In the genomic region with DNA sequence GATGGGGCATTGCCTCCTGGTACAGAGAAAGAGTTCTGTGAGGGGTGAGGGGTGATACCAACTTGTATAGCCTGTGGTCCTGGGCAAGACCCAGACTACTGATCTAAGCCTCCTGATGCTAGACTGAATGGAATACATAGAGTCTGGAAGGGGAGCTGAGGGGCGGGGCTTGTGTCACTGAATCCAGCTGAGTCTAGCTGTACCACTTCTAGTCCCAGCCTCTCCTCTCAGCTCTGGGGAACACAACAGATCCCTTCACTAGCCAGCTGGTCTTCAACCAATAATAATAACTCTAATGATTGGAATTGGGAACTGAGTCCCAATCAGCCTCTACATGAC, we compare ENCODE assay signal across 9 mouse cellular contexts. TPM values are rescaled to one million over a fixed set of nuclear protein-coding genes. Genes with fewer than 3 reads are reported as not detected.
A peak's percentile ranks its signal among the peaks of the same experiment; 100 is the strongest.
DNase-seq lines count a peak whose midpoint lies in the region; ATAC-seq and TF ChIP-seq lines count a peak whose summit lies in the region.
"Had no signal": no experiment of that assay in that cellular context is flagged by ENCODE, and none has a peak within 500 bp of the region (broad histone marks: within the 10 kb centered on the region; RNA-seq: fewer than 3 reads in every experiment).

No protein-coding gene starts in this region.

- no peak overlapping the region for H3K4me2 ChIP-seq in lung, postnatal 0 days (replicated peaks; ENCODE audit: low read depth, low read length)
- no peak overlapping the region for H3K4me2 ChIP-seq in liver, embryonic 14.5 days (ENCODE audit: low read depth)

- H3K27me3 ChIP-seq in cerebellum, adult 2 months (ENCODE audit: control insufficient read depth, insufficient read depth, low read length), result no peaks in the 10 kb centered on the region
- H3K27me3 ChIP-seq in lung, postnatal 0 days (replicated peaks; ENCODE audit: insufficient read depth, low read length), result peaks cover 22% of the 10 kb centered on the region; the same call in 1 of the 2 replicates
- H3K27me3 ChIP-seq in liver, embryonic 14.5 days (ENCODE audit: control insufficient read depth, insufficient read depth, low read length), result peaks cover 23% of the 10 kb centered on the region

- peak; percentile 24 for ATAC-seq in lung, postnatal 0 days
- ATAC-seq in liver, embryonic 14.5 days (ENCODE audit: insufficient read depth), result 0 out of 2 replicates have a peak, but pooled peaks have one; percentile 5

- TF ChIP-seq CTCF in cerebellum, adult 2 months (IDR thresholded peaks at IDR 0.05; ENCODE audit: borderline replicate concordance, insufficient read depth, low read depth, low read length), result no peak
- TF ChIP-seq CTCF in lung, postnatal 0 days (IDR thresholded peaks at IDR 0.05), result no peak
- TF ChIP-seq CTCF in liver, embryonic 14.5 days (IDR thresholded peaks at IDR 0.05; ENCODE audit: low read depth), result no peak

- peaks cover 20% of the 10 kb centered on the region for H3K4me1 ChIP-seq in cerebellum, adult 2 months (ENCODE audit: control insufficient read depth, insufficient read depth, low read length)
- H3K4me1 ChIP-seq in lung, postnatal 0 days (ENCODE audit: insufficient read depth, low read depth, low read length), result peaks cover 8% of the 10 kb centered on the region; the same call in 1 of the 2 replicates
- no peaks in the 10 kb centered on the region for H3K4me1 ChIP-seq in liver, embryonic 14.5 days (replicated peaks; ENCODE audit: control insufficient read depth in 2 of 2, insufficient read depth in 2 of 2, low read length in 1 of 2)

- no peak overlapping the region for H3K27ac ChIP-seq in cerebellum, adult 2 months (ENCODE audit: insufficient read depth, low read length)
- H3K27ac ChIP-seq in lung, postnatal 0 days (ENCODE audit: low read length), result no peak overlapping the region
- no peak overlapping the region for H3K27ac ChIP-seq in liver, embryonic 14.5 days

- H3K36me3 ChIP-seq in lung, postnatal 0 days (ENCODE audit: insufficient read depth, low read length), result no peaks in the 10 kb centered on the region
- no peaks in the 10 kb centered on the region for H3K36me3 ChIP-seq in liver, embryonic 14.5 days (replicated peaks; ENCODE audit: control insufficient read depth, insufficient read depth, low read depth)

- no peak for TF ChIP-seq EP300 in lung, postnatal 0 days (IDR thresholded peaks at IDR 0.05)
- TF ChIP-seq EP300 in liver, embryonic 14.5 days (IDR thresholded peaks at IDR 0.05; ENCODE audit: low read depth), result no peak

- WGBS in cerebellum, adult 2 months, result 96% methylated on average over 1 of the region's 1 CpGs
- 93% methylated on average over 1 of the region's 1 CpGs for WGBS in lung, postnatal 0 days
- 33% methylated on average over 1 of the region's 1 CpGs for WGBS in liver, embryonic 14.5 days (ENCODE audit: insufficient replicate concordance)

- TF ChIP-seq POLR2A in cerebellum, adult 2 months (IDR thresholded peaks at IDR 0.05; ENCODE audit: borderline replicate concordance, insufficient read depth, low read length), result no peak

- no peak for DNase-seq in cerebellum, adult 2 months
- DNase-seq in cerebellum, adult 8-10 months, result no peak
- no peak for DNase-seq in lung, postnatal 0 days (ENCODE audit: low spot score)
- DNase-seq in lung, postnatal 4 days, result no peak
- DNase-seq in liver, embryonic 14.5 days (ENCODE audit: low read depth in 3 of 3, low spot score in 3 of 3), result no peak
- no peak for DNase-seq in T-cell, adult 2 months (ENCODE audit: low spot score)
- no peak for DNase-seq in ovary, postnatal 36 days (ENCODE audit: low spot score)
- DNase-seq in ovary, adult 18-20 months (ENCODE audit: low spot score), result no peak

- no peak overlapping the region for H3K9ac ChIP-seq in lung, postnatal 0 days (replicated peaks; ENCODE audit: low read depth)
- no peak overlapping the region for H3K9ac ChIP-seq in liver, embryonic 14.5 days (replicated peaks)

- H3K4me3 ChIP-seq in cerebellum, adult 2 months (replicated peaks; ENCODE audit: insufficient read depth, low read depth, low read length), result peak overlapping the region; percentile 56
- H3K4me3 ChIP-seq in lung, postnatal 0 days (ENCODE audit: low read depth, low read length), result no peak overlapping the region
- H3K4me3 ChIP-seq in liver, embryonic 14.5 days (ENCODE audit: insufficient read depth in 1 of 2, low read depth in 2 of 2, low read length in 2 of 2), result no peak overlapping the region

- H3K9me3 ChIP-seq in lung, postnatal 0 days (ENCODE audit: low read length), result no peaks in the 10 kb centered on the region
- H3K9me3 ChIP-seq in liver, embryonic 14.5 days (ENCODE audit: control insufficient read depth, low read length), result no peaks in the 10 kb centered on the region

RNA-seq across cellular contexts. Expression of a gene that starts 0.4 kb away (rescaled TPM):
- polyA plus RNA-seq in cerebellum, adult 2 months (2012; rRNA removed), result 3.1 and 3.2 TPM in 2 replicates
- not detected in 2 replicates for polyA plus RNA-seq in lung, postnatal 0 days (2015; fragmentation: Nextera tagmentation; extraction: Ambion mirVana)
- 0.01 and 0.03 TPM in 2 replicates for polyA plus RNA-seq in liver, embryonic 14.5 days (2012; rRNA removed)
- polyA plus RNA-seq in liver, embryonic 14.5 days (2014; fragmentation: Nextera tagmentation; extraction: Ambion mirVana), result not detected in 2 replicates

RNA-seq across cellular contexts. Expression of a gene that starts 23.4 kb away (rescaled TPM):
- polyA plus RNA-seq in cerebellum, adult 2 months (2012; rRNA removed), result 30.2 and 31.2 TPM in 2 replicates
- 1.1 and 1.3 TPM in 2 replicates for polyA plus RNA-seq in lung, postnatal 0 days (2015; fragmentation: Nextera tagmentation; extraction: Ambion mirVana)
- polyA plus RNA-seq in liver, embryonic 14.5 days (2012; rRNA removed), result 0.17 TPM in 2 replicates
- polyA plus RNA-seq in liver, embryonic 14.5 days (2014; fragmentation: Nextera tagmentation; extraction: Ambion mirVana), result 0.05 TPM in 1 of 2 replicates, not detected in the other

RNA-seq across cellular contexts. Expression of a gene that starts 27.1 kb away (rescaled TPM):
- polyA plus RNA-seq in cerebellum, adult 2 months (2012; rRNA removed), result not detected in 2 replicates
- not detected in 2 replicates for polyA plus RNA-seq in lung, postnatal 0 days (2015; fragmentation: Nextera tagmentation; extraction: Ambion mirVana)
- polyA plus RNA-seq in liver, embryonic 14.5 days (2012; rRNA removed), result not detected in 2 replicates
- polyA plus RNA-seq in liver, embryonic 14.5 days (2014; fragmentation: Nextera tagmentation; extraction: Ambion mirVana), result not detected in 2 replicates
- polyA plus RNA-seq: kidney, adult 2 months had no signal

RNA-seq across cellular contexts. Expression of a gene that starts 31.3 kb away (rescaled TPM):
- polyA plus RNA-seq in cerebellum, adult 2 months (2012; rRNA removed), result not detected in 2 replicates
- not detected in 2 replicates for polyA plus RNA-seq in lung, postnatal 0 days (2015; fragmentation: Nextera tagmentation; extraction: Ambion mirVana)
- polyA plus RNA-seq in liver, embryonic 14.5 days (2012; rRNA removed), result not detected in 2 replicates
- polyA plus RNA-seq in liver, embryonic 14.5 days (2014; fragmentation: Nextera tagmentation; extraction: Ambion mirVana), result not detected in 2 replicates

RNA-seq across cellular contexts. Expression of a gene that starts 50.1 kb away (rescaled TPM):
- polyA plus RNA-seq in cerebellum, adult 2 months (2012; rRNA removed), result not detected in 2 replicates
- polyA plus RNA-seq in lung, postnatal 0 days (2015; fragmentation: Nextera tagmentation; extraction: Ambion mirVana), result not detected in 2 replicates
- 0.05 and 0.10 TPM in 2 replicates for polyA plus RNA-seq in liver, embryonic 14.5 days (2012; rRNA removed)
- 0.20 and 0.45 TPM in 2 replicates for polyA plus RNA-seq in liver, embryonic 14.5 days (2014; fragmentation: Nextera tagmentation; extraction: Ambion mirVana)

Comparison
In these comparisons a context has a peak if more than half of its experiments do, and no peak if none do; other contexts are left out.
1. RNA of a gene that starts 23.4 kb away (polyA plus RNA-seq): 30.2 to 31.2 TPM in cerebellum, adult 2 months; 1.1 to 1.3 TPM in lung, postnatal 0 days and 0.05 to 0.17 TPM in liver, embryonic 14.5 days; every median in the first group is over 10 times any median in the second.